Mouse (Mus musculus): ENCODE measurements around the gene Mrln. TPM values are rescaled to one million over a fixed set of nuclear protein-coding genes. Genes with fewer than 3 reads are reported as not detected.

The Mrln gene
- polyA plus RNA-seq, 1 experiment from 2014 or later: 0.77 TPM

DNA sequence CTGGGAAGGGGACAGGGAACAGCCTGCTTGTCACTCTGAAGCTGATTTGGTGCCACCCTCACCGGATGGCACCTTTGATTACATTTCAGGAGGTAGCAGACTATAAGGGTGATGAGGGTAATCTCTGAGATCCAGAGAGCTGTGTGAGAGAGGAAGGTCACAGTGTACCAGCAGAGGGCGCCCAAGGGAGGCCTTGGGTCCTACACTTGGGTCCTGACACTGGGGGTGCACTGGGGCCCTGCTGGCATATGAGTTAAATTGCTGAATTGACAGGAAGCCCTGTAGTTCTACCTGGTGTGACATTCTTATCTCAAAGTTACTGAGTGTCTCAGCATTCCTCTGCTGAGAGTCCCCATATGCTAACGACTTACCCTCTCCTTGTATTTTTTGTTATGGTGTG is 31.1 kb upstream of the Mrln start:
- H3K27me3 ChIP-seq (replicated peaks): no peaks in the 10 kb centered on the region
- H3K4me3 ChIP-seq (replicated peaks): no peak overlapping the region
- no peak overlapping the region for H3K9ac ChIP-seq
- no peak for ATAC-seq (ENCODE audit: insufficient read depth, low FRiP score, low read depth)
- H3K9me3 ChIP-seq: no peaks in the 10 kb centered on the region
- no peak overlapping the region for H3K27ac ChIP-seq
- no peak overlapping the region for H3K4me2 ChIP-seq
- H3K36me3 ChIP-seq: 0 out of 2 replicates have a peak, but pooled peaks cover 11% of the 10 kb centered on the region
- H3K4me1 ChIP-seq: no peaks in the 10 kb centered on the region
- WGBS: 56% methylated on average over 3 of the region's 3 CpGs

DNA sequence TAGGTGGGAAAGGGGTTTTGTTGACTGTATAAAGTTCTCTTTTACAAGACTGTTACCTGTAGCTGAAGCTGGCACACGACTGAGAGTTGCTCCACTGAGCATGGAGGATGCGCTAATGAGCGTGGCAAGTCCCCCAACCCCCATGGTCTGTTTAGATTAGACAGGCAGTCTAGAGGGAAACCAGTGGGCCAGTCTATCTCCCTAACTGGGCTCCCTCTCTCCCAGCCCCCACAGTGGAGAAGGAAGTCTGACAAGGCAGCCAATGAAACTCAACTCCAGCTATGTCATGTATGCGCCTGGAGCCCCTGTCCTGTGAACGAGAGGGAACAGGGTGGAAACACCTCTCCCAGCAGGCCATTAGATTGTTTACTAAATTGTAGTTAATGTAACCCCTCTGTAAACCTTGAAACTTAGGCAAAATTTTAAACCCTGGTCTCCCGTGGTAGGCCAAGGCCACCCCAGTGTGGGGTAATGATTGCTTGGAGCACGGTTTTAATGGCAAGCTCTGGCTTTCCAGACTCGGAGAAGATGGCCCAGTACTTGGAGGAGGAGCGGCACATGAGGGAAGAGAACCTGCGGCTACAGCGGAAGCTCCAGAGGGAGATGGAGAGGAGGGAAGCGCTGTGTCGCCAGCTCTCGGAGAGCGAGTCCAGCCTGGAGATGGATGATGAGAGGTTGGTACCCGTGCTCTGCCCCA is 29.8 kb upstream of the Mrln start:
- ATAC-seq (ENCODE audit: insufficient read depth, low FRiP score, low read depth): no peak
- Histone ChIP-seq H3K27ac (no peak overlapping the region), H3K4me2 (no peak overlapping the region), H3K9ac (no peak overlapping the region), H3K27me3 (replicated peaks) (no peaks in the 10 kb centered on the region), H3K4me1 (no peaks in the 10 kb centered on the region), H3K4me3 (replicated peaks) (no peak overlapping the region), H3K36me3 (0 out of 2 replicates have a peak, but pooled peaks cover 11% of the 10 kb centered on the region), H3K9me3 (no peaks in the 10 kb centered on the region)
- 71% methylated on average over 16 of the region's 16 CpGs for WGBS

DNA sequence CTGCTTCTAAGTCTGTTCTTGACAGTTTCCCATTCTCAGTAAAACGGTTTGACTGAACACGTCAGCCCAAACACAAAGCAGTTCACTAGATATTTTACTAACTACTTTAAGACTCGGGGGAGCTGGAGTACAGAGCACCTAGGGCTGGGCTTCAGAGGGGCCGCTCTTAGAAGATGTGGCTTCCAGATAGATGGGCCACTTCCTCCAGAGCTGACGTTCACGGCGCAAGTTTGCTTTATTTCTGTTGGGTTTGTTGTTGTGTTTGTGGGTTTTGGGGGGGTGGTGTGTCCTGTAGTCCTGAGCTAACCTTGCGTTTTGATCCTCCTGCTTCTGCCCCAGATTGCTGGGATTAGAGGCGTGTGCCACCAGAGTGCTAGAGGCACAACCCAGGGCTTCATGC is 23.7 kb upstream of the Mrln start:
- 81% methylated on average over 9 of the region's 9 CpGs for WGBS
- H3K27ac ChIP-seq: no peak overlapping the region

DNA sequence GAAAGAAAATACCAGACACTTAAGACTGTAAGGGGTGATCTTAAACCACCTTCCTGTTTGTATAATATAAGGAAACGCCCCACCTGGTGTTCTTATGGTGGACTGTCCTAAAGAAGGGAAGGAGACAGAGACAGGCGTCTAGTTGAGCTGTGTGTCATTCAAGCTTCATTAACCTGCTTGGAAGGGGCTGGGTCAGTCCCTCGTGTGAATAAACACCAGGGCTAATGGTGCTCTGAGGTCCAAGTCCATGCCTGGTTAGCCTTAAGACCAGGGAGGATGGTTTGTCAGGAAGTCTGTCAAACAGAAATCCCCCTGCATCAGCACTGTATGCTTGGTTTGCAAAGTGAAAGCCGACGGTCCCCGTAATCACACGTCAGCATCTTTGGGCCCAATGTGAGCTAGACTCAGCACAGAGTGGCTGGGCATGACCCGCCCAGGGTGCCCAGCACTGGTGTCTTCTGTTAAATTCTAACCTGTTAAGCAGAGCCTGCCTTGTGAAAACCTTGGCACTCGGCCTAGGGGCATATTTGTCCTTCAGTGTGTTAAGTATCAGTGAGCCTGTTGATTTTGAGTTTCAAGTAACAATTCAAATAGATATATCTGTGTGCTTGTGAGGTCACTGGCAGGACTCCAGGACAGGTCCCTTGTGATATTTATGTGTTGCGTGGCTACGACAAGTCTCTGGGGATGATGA is 23.0 kb upstream of the Mrln start:
- 78% methylated on average over 11 of the region's 11 CpGs for WGBS
- H3K9me3 ChIP-seq: no peaks in the 10 kb centered on the region
- no peaks in the 10 kb centered on the region for H3K27me3 ChIP-seq (replicated peaks)
- no peak overlapping the region for H3K4me3 ChIP-seq (replicated peaks)
- no peak for ATAC-seq (ENCODE audit: insufficient read depth, low FRiP score, low read depth)
- H3K36me3 ChIP-seq: no peaks in the 10 kb centered on the region
- H3K9ac ChIP-seq: no peak overlapping the region
- H3K4me1 ChIP-seq: no peaks in the 10 kb centered on the region
- H3K27ac ChIP-seq: no peak overlapping the region
- H3K4me2 ChIP-seq: no peak overlapping the region

More for the DNA sequence above, 23.7 kb upstream of the Mrln start:
- no peak overlapping the region for H3K4me3 ChIP-seq (replicated peaks)
- H3K9me3 ChIP-seq: no peaks in the 10 kb centered on the region
- no peaks in the 10 kb centered on the region for H3K27me3 ChIP-seq (replicated peaks)
- no peak for ATAC-seq (ENCODE audit: insufficient read depth, low FRiP score, low read depth)
- H3K4me1 ChIP-seq: no peaks in the 10 kb centered on the region
- no peak overlapping the region for H3K4me2 ChIP-seq
- H3K36me3 ChIP-seq: no peaks in the 10 kb centered on the region
- no peak overlapping the region for H3K9ac ChIP-seq

DNA sequence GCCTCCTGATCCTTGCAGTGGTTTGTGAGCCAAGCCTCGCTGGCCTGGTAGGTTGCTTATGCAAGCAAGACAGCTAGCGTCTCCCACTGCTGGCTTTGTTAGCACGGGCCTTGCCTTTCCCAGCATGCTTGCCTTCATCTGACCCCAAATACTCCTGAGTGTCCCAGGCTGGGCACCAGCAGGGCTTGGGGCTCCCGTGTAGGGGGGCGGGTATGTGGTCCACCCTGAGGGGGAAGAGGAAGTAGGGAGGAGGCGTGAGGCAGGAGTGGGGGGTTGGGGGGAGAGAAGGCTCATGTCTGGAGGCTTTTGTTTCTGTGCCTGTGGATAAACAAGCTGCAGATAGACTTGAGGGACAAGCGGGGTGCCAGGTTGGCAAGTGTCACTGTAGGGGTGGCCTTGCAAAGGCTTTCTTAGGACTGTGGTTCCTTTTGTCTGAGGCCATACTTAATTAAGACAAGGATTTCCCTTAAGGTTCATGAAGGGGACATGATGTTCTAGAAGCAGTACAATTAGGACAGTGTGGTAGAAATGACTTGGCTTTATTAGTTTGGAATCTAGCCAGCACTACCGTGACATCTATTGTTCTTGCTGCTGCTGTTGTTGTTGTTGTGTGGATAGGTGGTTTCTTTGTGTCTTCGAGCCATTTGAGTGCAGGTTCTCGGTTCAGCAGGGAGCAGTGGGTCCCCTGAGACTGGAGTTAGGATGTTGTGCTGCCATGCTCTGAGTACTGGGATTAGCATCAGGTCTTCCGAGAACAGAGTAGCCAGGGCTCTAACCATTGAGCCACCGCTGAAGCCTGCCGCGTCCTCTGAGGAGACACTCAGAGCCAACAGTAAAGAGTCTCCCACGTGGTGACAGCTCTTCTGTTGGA is 21.0 kb upstream of the Mrln start:
- Histone ChIP-seq H3K4me3 (replicated peaks) (no peak overlapping the region), H3K9ac (no peak overlapping the region), H3K36me3 (peaks cover 6% of the 10 kb centered on the region), H3K4me2 (no peak overlapping the region), H3K9me3 (no peaks in the 10 kb centered on the region), H3K27ac (no peak overlapping the region), H3K4me1 (no peaks in the 10 kb centered on the region), H3K27me3 (replicated peaks) (no peaks in the 10 kb centered on the region)
- WGBS: 71% methylated on average over 15 of the region's 15 CpGs
- ATAC-seq (ENCODE audit: insufficient read depth, low FRiP score, low read depth): no peak

DNA sequence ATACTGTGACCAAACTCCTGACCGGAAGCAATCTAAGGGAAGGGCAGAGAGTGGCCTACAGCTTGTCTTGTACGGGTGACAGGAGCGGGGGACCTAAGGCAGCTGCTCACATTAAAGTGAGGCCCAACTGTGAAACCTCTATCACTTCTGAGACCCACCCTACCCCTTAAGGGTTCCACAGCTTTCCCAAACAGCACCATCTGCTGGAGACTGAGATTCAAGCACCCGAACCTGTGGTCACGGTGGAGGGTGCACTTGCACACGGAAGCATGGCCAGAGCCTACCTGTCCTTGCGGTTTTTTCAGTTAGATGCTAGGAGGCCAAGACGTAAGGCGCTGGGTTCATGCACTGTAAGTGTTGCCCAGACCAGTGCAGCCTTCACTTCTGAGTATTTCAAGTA is 18.3 kb upstream of the Mrln start:
- H3K4me1 ChIP-seq: no peaks in the 10 kb centered on the region
- peak; percentile 40; the same call in 1 of the 2 replicates for ATAC-seq (ENCODE audit: insufficient read depth, low FRiP score, low read depth)

DNA sequence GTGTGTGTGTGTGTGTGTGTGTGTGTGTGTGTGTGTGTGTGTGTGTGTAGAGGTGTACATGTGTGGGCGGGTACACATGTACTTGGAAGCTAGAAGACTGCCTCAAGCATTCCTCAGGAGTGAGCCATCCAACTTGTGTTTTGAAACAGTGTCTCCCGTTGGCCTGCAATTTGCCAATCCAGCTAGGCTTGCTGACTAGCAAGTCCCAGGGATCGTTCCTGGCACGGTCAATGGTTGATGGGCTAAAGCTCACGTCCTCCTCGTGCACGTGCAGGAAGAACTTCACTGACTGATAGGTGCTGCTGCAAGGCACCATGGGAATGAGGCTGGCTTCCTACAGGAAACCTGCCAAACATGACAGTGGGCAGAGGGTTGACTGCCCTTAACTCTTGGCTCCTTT is 17.9 kb upstream of the Mrln start:
- no peaks in the 10 kb centered on the region for H3K4me1 ChIP-seq
- 86% methylated on average over 7 of the region's 7 CpGs for WGBS
- H3K9ac ChIP-seq: no peak overlapping the region
- H3K4me2 ChIP-seq: no peak overlapping the region
- no peak for ATAC-seq (ENCODE audit: insufficient read depth, low FRiP score, low read depth)
- H3K27me3 ChIP-seq (replicated peaks): no peaks in the 10 kb centered on the region
- no peaks in the 10 kb centered on the region for H3K9me3 ChIP-seq
- no peak overlapping the region for H3K27ac ChIP-seq
- H3K4me3 ChIP-seq (replicated peaks): no peak overlapping the region
- peaks cover 11% of the 10 kb centered on the region for H3K36me3 ChIP-seq

More for the DNA sequence above, 18.3 kb upstream of the Mrln start:
- Histone ChIP-seq H3K9ac (no peak overlapping the region), H3K27me3 (replicated peaks) (no peaks in the 10 kb centered on the region), H3K9me3 (no peaks in the 10 kb centered on the region), H3K27ac (no peak overlapping the region), H3K4me3 (replicated peaks) (no peak overlapping the region), H3K4me2 (no peak overlapping the region), H3K36me3 (peaks cover 11% of the 10 kb centered on the region)
- WGBS: 69% methylated on average over 9 of the region's 9 CpGs

DNA sequence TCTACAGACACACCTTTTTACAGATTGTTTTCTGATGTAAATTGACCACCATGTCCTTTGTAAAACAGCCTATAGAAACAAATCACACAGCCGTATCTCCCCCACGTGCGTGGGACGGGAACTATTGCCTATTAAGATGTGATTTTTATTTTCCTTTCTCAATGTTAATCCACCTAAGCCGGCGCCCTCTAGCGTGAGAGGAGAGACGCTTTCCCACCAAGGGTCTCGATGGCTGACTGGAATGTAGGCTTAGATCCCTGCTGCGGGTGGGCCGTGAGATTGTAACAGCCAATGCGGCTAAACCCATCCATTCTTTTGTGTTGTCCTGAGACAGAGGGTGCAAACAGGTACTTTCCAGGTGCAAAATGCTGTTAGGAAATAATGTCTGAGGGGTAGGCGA is 14.6 kb upstream of the Mrln start:
- ATAC-seq (ENCODE audit: insufficient read depth, low FRiP score, low read depth): no peak
- no peak overlapping the region for H3K9ac ChIP-seq
- no peaks in the 10 kb centered on the region for H3K9me3 ChIP-seq
- H3K4me3 ChIP-seq (replicated peaks): no peak overlapping the region
- WGBS: 81% methylated on average over 13 of the region's 13 CpGs
- no peaks in the 10 kb centered on the region for H3K27me3 ChIP-seq (replicated peaks)
- H3K4me2 ChIP-seq: no peak overlapping the region
- H3K36me3 ChIP-seq: peaks cover 11% of the 10 kb centered on the region
- no peak overlapping the region for H3K27ac ChIP-seq
- H3K4me1 ChIP-seq: no peaks in the 10 kb centered on the region

DNA sequence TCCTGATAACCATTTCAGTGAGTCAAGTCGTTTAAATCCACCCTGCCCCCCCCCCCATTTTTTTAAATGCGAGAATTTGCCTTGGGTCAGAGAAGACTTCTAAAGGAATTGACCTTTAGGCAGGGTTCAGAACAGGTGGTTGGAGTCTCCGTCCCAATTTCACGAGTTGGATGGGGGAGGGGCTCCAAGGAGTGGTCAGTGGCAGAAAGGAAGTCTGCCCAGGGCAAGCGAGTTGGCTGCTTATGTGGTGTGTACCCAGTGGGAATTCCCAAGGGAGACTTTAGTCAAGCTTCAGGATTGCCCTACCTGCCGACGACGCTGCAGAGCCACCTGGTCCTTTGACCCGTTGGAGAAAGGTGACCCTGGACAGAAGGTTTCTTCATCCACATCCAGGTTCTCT is 10.2 kb upstream of the Mrln start:
- Histone ChIP-seq H3K4me1 (peaks cover 8% of the 10 kb centered on the region; the same call in 1 of the 2 replicates), H3K36me3 (no peaks in the 10 kb centered on the region; the same call in 1 of the 2 replicates), H3K27ac (no peak overlapping the region), H3K4me3 (replicated peaks) (no peak overlapping the region), H3K9ac (no peak overlapping the region), H3K27me3 (replicated peaks) (no peaks in the 10 kb centered on the region), H3K4me2 (no peak overlapping the region), H3K9me3 (no peaks in the 10 kb centered on the region)
- WGBS: 64% methylated on average over 9 of the region's 9 CpGs
- no peak for ATAC-seq (ENCODE audit: insufficient read depth, low FRiP score, low read depth)

DNA sequence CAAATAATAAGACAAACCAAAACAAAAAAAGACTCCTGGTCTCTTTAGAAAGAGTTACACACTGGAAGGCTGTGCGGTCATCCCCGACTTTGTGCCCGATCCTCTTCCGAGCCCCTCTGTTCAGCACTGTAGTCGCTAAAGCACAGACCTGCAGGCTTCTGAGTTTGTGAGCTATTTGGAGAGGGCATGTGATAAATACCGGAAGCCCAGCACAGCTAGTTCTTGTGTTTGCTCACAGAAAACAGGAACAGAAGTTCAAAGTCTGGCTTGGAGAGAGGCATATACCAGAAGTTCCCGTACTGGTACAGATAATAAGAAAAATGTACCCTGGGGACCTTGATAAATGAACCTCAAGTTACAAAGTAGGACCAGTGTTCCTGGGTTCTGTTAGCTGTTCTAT is 9.2 kb upstream of the Mrln start:
- peak overlapping the region; percentile 28; the same call in 1 of the 2 replicates for H3K27ac ChIP-seq

DNA sequence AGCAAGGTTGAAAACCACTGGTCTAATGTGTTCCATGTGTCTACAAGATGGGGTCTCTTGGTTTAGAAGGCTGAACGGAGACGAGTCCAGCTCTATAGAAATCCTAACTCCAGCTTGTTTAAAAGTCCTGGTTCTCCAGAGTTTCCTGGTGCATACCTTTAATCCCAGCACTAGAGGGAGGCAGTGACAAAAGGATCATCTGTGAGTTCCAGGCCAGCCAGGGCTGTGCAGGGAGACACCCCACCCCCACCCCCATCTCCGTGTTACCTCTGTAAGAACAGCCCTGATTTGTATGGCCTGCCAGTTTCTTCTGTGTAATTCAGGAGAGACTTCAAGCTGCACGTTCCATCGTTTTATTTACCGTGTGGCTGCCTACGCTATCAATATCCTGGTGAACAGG is 8.7 kb upstream of the Mrln start:
- no peak overlapping the region for H3K9ac ChIP-seq
- H3K4me2 ChIP-seq: no peak overlapping the region
- H3K9me3 ChIP-seq: no peaks in the 10 kb centered on the region
- H3K4me1 ChIP-seq: peaks cover 8% of the 10 kb centered on the region; the same call in 1 of the 2 replicates
- no peaks in the 10 kb centered on the region for H3K36me3 ChIP-seq
- 48% methylated on average over 7 of the region's 7 CpGs for WGBS
- H3K4me3 ChIP-seq (replicated peaks): no peak overlapping the region
- H3K27ac ChIP-seq: peak overlapping the region; percentile 28; the same call in 1 of the 2 replicates
- no peak for ATAC-seq (ENCODE audit: insufficient read depth, low FRiP score, low read depth)
- no peaks in the 10 kb centered on the region for H3K27me3 ChIP-seq (replicated peaks)

More for the DNA sequence above, 9.2 kb upstream of the Mrln start:
- Histone ChIP-seq H3K27me3 (replicated peaks) (no peaks in the 10 kb centered on the region), H3K9ac (no peak overlapping the region), H3K9me3 (no peaks in the 10 kb centered on the region), H3K36me3 (no peaks in the 10 kb centered on the region), H3K4me3 (replicated peaks) (no peak overlapping the region), H3K4me2 (no peak overlapping the region), H3K4me1 (peaks cover 8% of the 10 kb centered on the region; the same call in 1 of the 2 replicates)
- WGBS: 70% methylated on average over 7 of the region's 7 CpGs
- ATAC-seq (ENCODE audit: insufficient read depth, low FRiP score, low read depth): peak; percentile 47; the same call in 1 of the 2 replicates
